Mouse (Mus musculus) kidney, postnatal 14 days (tissue): ENCODE measurements at regions not wholly inside any gene's neighbourhood (a gene's known extent, or its start where the extent isn't known, plus 50 kb on each side); places are given as distances from the start of the nearest gene placed in this dataset.
"Not testable (repeated sequence)": the region's sequence is repeated elsewhere in the genome, so short reads cannot be mapped to it uniquely, and the experiment has no call there.

Experiments used
- DNase-seq: peaks from one replicate; pipeline ENCODE4 v3.0.0; 2022; ENCODE audit warnings: mixed read lengths

- DNase-seq = peak; percentile 7
Measured at GRCm38 (mm10) chr4:49958275-49958674, 112.7 kb upstream of the Grin3a start.

- no peak for DNase-seq
Measured at GRCm38 (mm10) chr4:49956855-49957254, 111.3 kb upstream of the Grin3a start.

GRCm38 (mm10) chr4:49946306-49946705 is 100.8 kb upstream of the Grin3a start:
- no peak for DNase-seq

- no peak for DNase-seq
Measured at GRCm38 (mm10) chr4:49937471-49937870, 91.9 kb upstream of the Grin3a start.

DNA sequence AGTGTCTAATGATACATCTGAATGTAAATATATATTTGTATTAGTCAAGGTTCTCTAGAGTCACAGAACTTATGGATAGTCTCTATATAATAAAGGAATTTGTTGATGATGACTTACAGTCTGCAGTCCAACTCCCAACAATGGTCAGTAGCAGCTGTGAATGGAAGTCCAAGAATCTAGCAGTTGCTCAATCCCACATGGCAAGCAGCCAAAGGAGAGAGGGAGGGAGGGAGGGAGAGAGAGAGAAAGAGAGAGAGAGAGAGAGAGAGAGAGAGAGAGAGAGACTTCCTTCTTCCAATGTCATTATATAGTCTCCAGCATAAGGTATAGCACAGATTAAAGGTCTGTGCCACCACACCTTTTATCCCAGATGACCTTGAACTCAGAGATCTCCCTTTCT is 84.1 kb upstream of the Grin3a start:
- not testable (repeated sequence) for DNase-seq

DNA sequence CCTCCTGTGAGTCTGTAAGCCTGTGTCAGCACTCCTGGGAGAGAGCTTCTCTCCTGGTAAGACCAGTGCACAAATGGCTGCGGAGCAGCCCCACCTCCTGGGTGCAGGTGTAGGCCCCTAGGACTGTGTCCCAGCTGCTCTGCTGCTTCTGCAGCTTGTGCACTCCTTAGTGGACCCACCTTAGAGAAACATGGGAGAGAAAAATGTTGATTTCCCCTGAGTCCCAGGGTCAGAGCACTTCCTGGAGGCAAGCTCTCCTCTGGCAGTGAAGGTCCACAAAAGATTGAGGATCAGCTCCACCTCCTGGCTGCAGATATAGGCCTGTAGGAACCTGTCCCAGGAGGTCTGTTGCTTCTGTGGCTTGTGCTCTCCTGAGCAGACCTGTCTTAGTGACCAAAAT is 81.5 kb upstream of the Grin3a start:
- DNase-seq = no peak

GRCm38 (mm10) chr4:49914221-49914620 is 68.7 kb upstream of the Grin3a start:
- DNase-seq = no peak

GRCm38 (mm10) chr4:49913636-49914035 is 68.1 kb upstream of the Grin3a start:
- no peak for DNase-seq
